In genomic region chr9:111963405-111964037, GRCm38 (mm10) we compare ENCODE assay signal across 18 mouse cellular contexts.
DNase-seq lines count a peak whose midpoint lies in the region; ATAC-seq and TF ChIP-seq lines count a peak whose summit lies in the region.
"Had no signal": no experiment of that assay in that cellular context is flagged by ENCODE, and none has a peak within 500 bp of the region (broad histone marks: within the 10 kb centered on the region; RNA-seq: fewer than 3 reads in every experiment).

No protein-coding gene starts in this region.

- H3K4me1 ChIP-seq in limb, embryonic 14.5 days (ENCODE audit: control insufficient read depth, insufficient read depth, low read length) = no peaks in the 10 kb centered on the region
- H3K4me1 ChIP-seq in limb, embryonic 10.5 days = no peaks in the 10 kb centered on the region
- H3K4me1 ChIP-seq: embryonic facial prominence, embryonic 12.5 days; limb, embryonic 13.5 days; lung, embryonic 15.5 days had no signal

- H3K9ac ChIP-seq in limb, embryonic 14.5 days (ENCODE audit: low read depth, low read length, severe bottlenecking) = no peak overlapping the region
- H3K9ac ChIP-seq: embryonic facial prominence, embryonic 12.5 days; limb, embryonic 13.5 days; lung, embryonic 15.5 days had no signal

- no peak for DNase-seq in cerebellum, postnatal 4 days (ENCODE audit: low spot score in 2 of 2)
- peak; percentile 8 for DNase-seq in limb, embryonic 14.5 days (ENCODE audit: low spot score)
- DNase-seq in limb, embryonic 10.5 days (ENCODE audit: low spot score) = no peak
- DNase-seq in cerebellum, adult 8-10 months = peak; percentile 53
- DNase-seq in mesoderm, embryonic 11.5 days (ENCODE audit: low read depth, low spot score) = peak; percentile 74
- no peak for DNase-seq in frontal cortex, postnatal 25 days (ENCODE audit: low spot score in 2 of 2)
- no peak for DNase-seq in kidney, postnatal 25 days
- DNase-seq: gastrocnemius, postnatal 10 days; heart, postnatal 36 days; right cerebral cortex, postnatal 14 days; thymus, postnatal 25 days had no signal

- H3K4me2 ChIP-seq in limb, embryonic 14.5 days (replicated peaks; ENCODE audit: low read depth, low read length, severe bottlenecking) = no peak overlapping the region
- H3K4me2 ChIP-seq: embryonic facial prominence, embryonic 12.5 days; limb, embryonic 13.5 days; lung, embryonic 15.5 days; midbrain, embryonic 11.5 days had no signal

- ATAC-seq in cerebellum, adult (ENCODE audit: insufficient number of reproducible peaks, low FRiP score, low TSS enrichment) = peak; percentile 56; the same call in 1 of the 2 replicates
- no peak for ATAC-seq in limb, embryonic 14.5 days (ENCODE audit: low FRiP score, low read depth)
- ATAC-seq: intestine, postnatal 0 days had no signal

- H3K27me3 ChIP-seq in limb, embryonic 14.5 days (ENCODE audit: control insufficient read depth, insufficient read depth, low read length) = no peaks in the 10 kb centered on the region
- no peaks in the 10 kb centered on the region for H3K27me3 ChIP-seq in limb, embryonic 10.5 days (ENCODE audit: low read depth, poor library complexity, severe bottlenecking)
- H3K27me3 ChIP-seq: embryonic facial prominence, embryonic 12.5 days; limb, embryonic 13.5 days; lung, embryonic 15.5 days had no signal

- H3K36me3 ChIP-seq in limb, embryonic 14.5 days (ENCODE audit: control insufficient read depth, insufficient read depth, low read length) = no peaks in the 10 kb centered on the region
- no peaks in the 10 kb centered on the region for H3K36me3 ChIP-seq in limb, embryonic 10.5 days
- H3K36me3 ChIP-seq: embryonic facial prominence, embryonic 12.5 days; G1E; limb, embryonic 13.5 days; lung, embryonic 15.5 days had no signal

- H3K27ac ChIP-seq in limb, embryonic 14.5 days (replicated peaks; ENCODE audit: low read depth, low read length) = no peak overlapping the region
- H3K27ac ChIP-seq in limb, embryonic 10.5 days = no peak overlapping the region
- H3K27ac ChIP-seq: embryonic facial prominence, embryonic 12.5 days; limb, embryonic 13.5 days; lung, embryonic 15.5 days had no signal

- no peaks in the 10 kb centered on the region for H3K9me3 ChIP-seq in limb, embryonic 14.5 days (ENCODE audit: control insufficient read depth, low read length)
- no peaks in the 10 kb centered on the region for H3K9me3 ChIP-seq in limb, embryonic 10.5 days (replicated peaks)
- H3K9me3 ChIP-seq: embryonic facial prominence, embryonic 12.5 days; limb, embryonic 13.5 days; lung, embryonic 15.5 days had no signal

- 22% methylated on average over 5 of the region's 5 CpGs for WGBS in limb, embryonic 14.5 days
- WGBS in limb, embryonic 10.5 days = 22% methylated on average over 5 of the region's 5 CpGs

- TF ChIP-seq POLR2A in limb, embryonic 14.5 days (IDR thresholded peaks at IDR 0.05; ENCODE audit: borderline replicate concordance, extremely low read depth, insufficient read depth, insufficient read length) = no peak

- H3K4me3 ChIP-seq in limb, embryonic 14.5 days (replicated peaks; ENCODE audit: low read length) = no peak overlapping the region
- H3K4me3 ChIP-seq in limb, embryonic 10.5 days = no peak overlapping the region
- H3K4me3 ChIP-seq: embryonic facial prominence, embryonic 12.5 days; limb, embryonic 13.5 days; lung, embryonic 15.5 days had no signal

Comparison
In these comparisons a context has a peak if more than half of its experiments do, and no peak if none do; other contexts are left out.
1. DNase-seq: peak in limb, embryonic 14.5 days (single experiment), cerebellum, adult 8-10 months (single experiment) and mesoderm, embryonic 11.5 days (single experiment); none in cerebellum, postnatal 4 days (0 of 2), limb, embryonic 10.5 days (single experiment), frontal cortex, postnatal 25 days (0 of 2) and kidney, postnatal 25 days (0 of 2).